Mouse (Mus musculus) CH12.LX (cell line): ENCODE data around the gene Mmp23.

ENCODE experiments used
- POLR2A ChIP-seq: IDR thresholded peaks from 2 replicates; pipeline ENCODE4 v1.6.1; 2011; ENCODE audit warnings: low read depth, mild to moderate bottlenecking, improper control_type of control experiment, low read length
- TCF12 ChIP-seq: IDR thresholded peaks from 2 replicates; pipeline ENCODE4 v1.6.1; 2014; ENCODE audit warnings: low read depth, mild to moderate bottlenecking, inconsistent platforms, low read length, improper control_type of control experiment

- TF ChIP-seq POLR2A (no peak), TCF12 (no peak)
Observed at GRCm38 (mm10) chr4:155603801-155604200, 49.4 kb downstream of the Mmp23 start.
